ENCODE assay signal across 21 mouse cellular contexts in genomic region chr12:5194176-5194575, GRCm38 (mm10).
A peak's percentile ranks its signal among the peaks of the same experiment; 100 is the strongest.
DNase-seq lines count a peak whose midpoint lies in the region; ATAC-seq lines count a peak whose summit lies in the region.
"Had no signal": no experiment of that assay in that cellular context is flagged by ENCODE, and none has a peak within 500 bp of the region (broad histone marks: within the 10 kb centered on the region; RNA-seq: fewer than 3 reads in every experiment).

No protein-coding gene starts in this region.

- 0 out of 2 replicates have a peak overlapping the region, but pooled peaks have one; percentile 11 for H3K27ac ChIP-seq in forebrain, embryonic 12.5 days
- no peak overlapping the region for H3K27ac ChIP-seq in forebrain, embryonic 10.5 days
- peak overlapping the region; percentile 30; the same call in 1 of the 2 replicates for H3K27ac ChIP-seq in hindbrain, embryonic 13.5 days
- no peak overlapping the region for H3K27ac ChIP-seq in hindbrain, embryonic 11.5 days (ENCODE audit: low read depth, low read length)
- 0 out of 2 replicates have a peak overlapping the region, but pooled peaks have one; percentile 4 for H3K27ac ChIP-seq in limb, embryonic 12.5 days
- H3K27ac ChIP-seq in limb, embryonic 10.5 days = no peak overlapping the region
- no peak overlapping the region for H3K27ac ChIP-seq in forebrain, embryonic 16.5 days (ENCODE audit: low read length)
- H3K27ac ChIP-seq: embryonic facial prominence, embryonic 15.5 days; heart, adult 2 months; heart, embryonic 15.5 days had no signal

- no peak overlapping the region for H3K4me3 ChIP-seq in forebrain, embryonic 12.5 days (replicated peaks)
- no peak overlapping the region for H3K4me3 ChIP-seq in forebrain, embryonic 10.5 days
- no peak overlapping the region for H3K4me3 ChIP-seq in hindbrain, embryonic 13.5 days
- H3K4me3 ChIP-seq in hindbrain, embryonic 11.5 days (ENCODE audit: low read depth, low read length) = no peak overlapping the region
- H3K4me3 ChIP-seq in limb, embryonic 12.5 days (replicated peaks) = no peak overlapping the region
- no peak overlapping the region for H3K4me3 ChIP-seq in limb, embryonic 10.5 days
- H3K4me3 ChIP-seq in forebrain, embryonic 16.5 days (replicated peaks; ENCODE audit: low read length) = no peak overlapping the region
- H3K4me3 ChIP-seq: embryonic facial prominence, embryonic 15.5 days; erythroblast, embryonic 14.5 days; heart, adult 2 months; heart, embryonic 15.5 days had no signal

- ATAC-seq in forebrain, embryonic 12.5 days (ENCODE audit: low FRiP score) = no peak
- no peak for ATAC-seq in hindbrain, embryonic 13.5 days (ENCODE audit: low FRiP score)
- no peak for ATAC-seq in hindbrain, embryonic 11.5 days (ENCODE audit: low FRiP score)
- no peak for ATAC-seq in limb, embryonic 12.5 days (ENCODE audit: insufficient number of reproducible peaks, insufficient read depth, low FRiP score, low TSS enrichment, low read depth)
- peak; percentile 10 for ATAC-seq in forebrain, embryonic 16.5 days
- ATAC-seq: hindbrain, embryonic 16.5 days had no signal

- DNase-seq in forebrain, embryonic 10.5 days (ENCODE audit: extremely low spot score, low spot score) = no peak
- no peak for DNase-seq in hindbrain, embryonic 11.5 days (ENCODE audit: low spot score)
- no peak for DNase-seq in limb, embryonic 10.5 days (ENCODE audit: low spot score)
- no peak for DNase-seq in gastrocnemius, postnatal 4 days (ENCODE audit: low spot score in 2 of 2)
- DNase-seq: adrenal gland, postnatal 10 days; cerebellum, adult 18-20 months; cerebellum, adult 9-11 months; cerebellum, postnatal 36 days; gastrocnemius, postnatal 10 days; heart, adult 2 months; heart, postnatal 14 days; kidney, adult 11 months had no signal

- no peak overlapping the region for H3K9ac ChIP-seq in forebrain, embryonic 12.5 days
- H3K9ac ChIP-seq in hindbrain, embryonic 13.5 days = no peak overlapping the region
- no peak overlapping the region for H3K9ac ChIP-seq in hindbrain, embryonic 11.5 days (ENCODE audit: low read depth, low read length)
- no peak overlapping the region for H3K9ac ChIP-seq in limb, embryonic 12.5 days (replicated peaks)
- H3K9ac ChIP-seq in forebrain, embryonic 16.5 days (replicated peaks; ENCODE audit: low read depth, low read length) = no peak overlapping the region
- H3K9ac ChIP-seq: embryonic facial prominence, embryonic 15.5 days; heart, embryonic 15.5 days had no signal

- no peaks in the 10 kb centered on the region for H3K36me3 ChIP-seq in forebrain, embryonic 12.5 days (replicated peaks)
- no peaks in the 10 kb centered on the region for H3K36me3 ChIP-seq in forebrain, embryonic 10.5 days (replicated peaks)
- H3K36me3 ChIP-seq in hindbrain, embryonic 13.5 days = no peaks in the 10 kb centered on the region
- no peaks in the 10 kb centered on the region for H3K36me3 ChIP-seq in hindbrain, embryonic 11.5 days (ENCODE audit: control insufficient read depth, insufficient read depth, low read length)
- no peaks in the 10 kb centered on the region for H3K36me3 ChIP-seq in limb, embryonic 12.5 days
- no peaks in the 10 kb centered on the region for H3K36me3 ChIP-seq in limb, embryonic 10.5 days
- H3K36me3 ChIP-seq in forebrain, embryonic 16.5 days (ENCODE audit: control insufficient read depth, insufficient read depth) = no peaks in the 10 kb centered on the region
- H3K36me3 ChIP-seq: embryonic facial prominence, embryonic 15.5 days; heart, embryonic 15.5 days had no signal

- no peaks in the 10 kb centered on the region for H3K27me3 ChIP-seq in forebrain, embryonic 12.5 days
- H3K27me3 ChIP-seq in forebrain, embryonic 10.5 days (ENCODE audit: poor library complexity, severe bottlenecking) = 0 out of 2 replicates have a peak, but pooled peaks cover 4% of the 10 kb centered on the region
- no peaks in the 10 kb centered on the region for H3K27me3 ChIP-seq in hindbrain, embryonic 13.5 days
- no peaks in the 10 kb centered on the region for H3K27me3 ChIP-seq in hindbrain, embryonic 11.5 days (ENCODE audit: control insufficient read depth, insufficient read depth, low read length)
- no peaks in the 10 kb centered on the region; the same call in 1 of the 2 replicates for H3K27me3 ChIP-seq in limb, embryonic 12.5 days
- no peaks in the 10 kb centered on the region for H3K27me3 ChIP-seq in limb, embryonic 10.5 days (ENCODE audit: low read depth, poor library complexity, severe bottlenecking)
- no peaks in the 10 kb centered on the region for H3K27me3 ChIP-seq in forebrain, embryonic 16.5 days (replicated peaks; ENCODE audit: control insufficient read depth, insufficient read depth, low read length)
- H3K27me3 ChIP-seq: embryonic facial prominence, embryonic 15.5 days; heart, embryonic 15.5 days had no signal

- H3K4me1 ChIP-seq in forebrain, embryonic 12.5 days = peaks cover 40% of the 10 kb centered on the region
- H3K4me1 ChIP-seq in forebrain, embryonic 10.5 days = peaks cover 43% of the 10 kb centered on the region
- peaks cover 41% of the 10 kb centered on the region for H3K4me1 ChIP-seq in hindbrain, embryonic 13.5 days (replicated peaks)
- H3K4me1 ChIP-seq in hindbrain, embryonic 11.5 days (replicated peaks; ENCODE audit: control insufficient read depth, insufficient read depth, low read length) = peaks cover 10% of the 10 kb centered on the region; the same call in 1 of the 2 replicates
- H3K4me1 ChIP-seq in limb, embryonic 12.5 days (replicated peaks) = peaks cover 50% of the 10 kb centered on the region
- peaks cover 53% of the 10 kb centered on the region for H3K4me1 ChIP-seq in limb, embryonic 10.5 days
- peaks cover 23% of the 10 kb centered on the region for H3K4me1 ChIP-seq in forebrain, embryonic 16.5 days (replicated peaks; ENCODE audit: control insufficient read depth, insufficient read depth, low read length)

- WGBS in forebrain, embryonic 12.5 days = 63% methylated on average over 6 of the region's 6 CpGs
- 84% methylated on average over 6 of the region's 6 CpGs for WGBS in forebrain, embryonic 10.5 days
- whole genome bisulfite sequencing in hindbrain, embryonic 13.5 days = 35% methylated on average over 6 of the region's 6 CpGs
- WGBS in hindbrain, embryonic 11.5 days = 64% methylated on average over 6 of the region's 6 CpGs
- WGBS in limb, embryonic 12.5 days = 40% methylated on average over 6 of the region's 6 CpGs
- 72% methylated on average over 6 of the region's 6 CpGs for WGBS in limb, embryonic 10.5 days
- WGBS in forebrain, embryonic 16.5 days = 21% methylated on average over 6 of the region's 6 CpGs

- H3K9me3 ChIP-seq in forebrain, embryonic 12.5 days = no peaks in the 10 kb centered on the region
- no peaks in the 10 kb centered on the region for H3K9me3 ChIP-seq in forebrain, embryonic 10.5 days
- H3K9me3 ChIP-seq in hindbrain, embryonic 13.5 days = no peaks in the 10 kb centered on the region
- no peaks in the 10 kb centered on the region for H3K9me3 ChIP-seq in hindbrain, embryonic 11.5 days (ENCODE audit: control insufficient read depth, low read length)
- no peaks in the 10 kb centered on the region for H3K9me3 ChIP-seq in limb, embryonic 12.5 days
- H3K9me3 ChIP-seq in limb, embryonic 10.5 days (replicated peaks) = no peaks in the 10 kb centered on the region
- H3K9me3 ChIP-seq in forebrain, embryonic 16.5 days (ENCODE audit: control insufficient read depth, low read length) = no peaks in the 10 kb centered on the region
- H3K9me3 ChIP-seq: embryonic facial prominence, embryonic 15.5 days; heart, embryonic 15.5 days had no signal

- no peak overlapping the region for H3K4me2 ChIP-seq in forebrain, embryonic 12.5 days
- H3K4me2 ChIP-seq in hindbrain, embryonic 13.5 days = no peak overlapping the region
- no peak overlapping the region for H3K4me2 ChIP-seq in hindbrain, embryonic 11.5 days (replicated peaks; ENCODE audit: low read depth, low read length)
- no peak overlapping the region for H3K4me2 ChIP-seq in limb, embryonic 12.5 days
- no peak overlapping the region for H3K4me2 ChIP-seq in forebrain, embryonic 16.5 days (ENCODE audit: low read length)
- H3K4me2 ChIP-seq: embryonic facial prominence, embryonic 15.5 days; heart, embryonic 11.5 days; heart, embryonic 15.5 days had no signal

Comparison
In these comparisons a context has a peak if more than half of its experiments do, and no peak if none do; other contexts are left out.
1. H3K27ac ChIP-seq: peak in forebrain, embryonic 12.5 days (single experiment), hindbrain, embryonic 13.5 days (single experiment) and limb, embryonic 12.5 days (single experiment); none in forebrain, embryonic 10.5 days (single experiment), hindbrain, embryonic 11.5 days (single experiment), limb, embryonic 10.5 days (single experiment) and forebrain, embryonic 16.5 days (single experiment).